Mouse (Mus musculus) E14TG2a.4 (cell line): Measurements from ENCODE around the gene Igfbp3.

Source experiments
- CTCF ChIP-seq: conservative IDR thresholded peaks from 2 replicates; pipeline ENCODE4 v1.5.1; 2014; ENCODE audit warnings: low read length
- NANOG ChIP-seq: IDR thresholded peaks from 2 replicates; pipeline ENCODE4 v1.6.1; 2014; ENCODE audit warnings: borderline replicate concordance, low read length, mixed read lengths
- POU5F1 ChIP-seq: IDR thresholded peaks from 2 replicates; pipeline ENCODE4 v1.6.1; 2014; ENCODE audit warnings: low read length, borderline replicate concordance

GRCm38 (mm10) chr11:7164416-7164815 is 49.3 kb downstream of the Igfbp3 start:
- TF ChIP-seq CTCF (no peak), NANOG (no peak), POU5F1 (no peak)
